Mouse (Mus musculus) midbrain, postnatal 0 days (tissue): Measurements from ENCODE around the gene Zmiz1. TPM values are rescaled to one million over a fixed set of nuclear protein-coding genes. Genes with fewer than 3 reads are reported as not detected.

Experiments
- ATAC-seq: fragments of 200-750 bp; cut with Nextera tagmentation; 2 replicates; pipeline ENCODE4 v1.8.0; 2017; ENCODE audit warnings: moderate number of reproducible peaks, mild to moderate bottlenecking, moderate TSS enrichment, moderate library complexity; ENCODE audit not compliant: low FRiP score
- DNase-seq: peaks from one replicate; pipeline ENCODE4 v3.0.0-alpha.2; 2015; ENCODE audit warnings: low spot score
- H3K27ac ChIP-seq: fragments of 300-500 bp; sonication (generic); 2 replicates; pipeline ENCODE4 v1.5.1; 2014; ENCODE audit warnings: low read depth, mild to moderate bottlenecking, low read length, mixed read lengths
- H3K27me3 ChIP-seq: fragments of 300-500 bp; sonication (generic); 2 replicates; pipeline ENCODE4 v1.6.1; 2014; ENCODE audit warnings: low read length, control low read depth, mixed read lengths; ENCODE audit not compliant: insufficient read depth
- H3K36me3 ChIP-seq: fragments of 300-500 bp; sonication (generic); 2 replicates; pipeline ENCODE4 v1.6.1; 2014; ENCODE audit warnings: low read length, control low read depth, mixed read lengths; ENCODE audit not compliant: insufficient read depth
- H3K4me1 ChIP-seq: fragments of 300-500 bp; sonication (generic); 2 replicates; pipeline ENCODE4 v1.6.1; 2014; ENCODE audit warnings: mild to moderate bottlenecking, control low read depth, antibody characterized with exemption, low read length, mixed read lengths; ENCODE audit not compliant: insufficient read depth
- H3K4me2 ChIP-seq: fragments of 300-500 bp; sonication (generic); 2 replicates; pipeline ENCODE4 v1.6.1; 2014; ENCODE audit warnings: low read depth, mild to moderate bottlenecking, low read length, mixed read lengths; ENCODE audit not compliant: poor library complexity, severe bottlenecking
- H3K4me3 ChIP-seq: fragments of 300-500 bp; sonication (generic); 2 replicates; pipeline ENCODE4 v1.5.1; 2014; ENCODE audit warnings: low read depth, mild to moderate bottlenecking, low read length, moderate library complexity
- H3K9ac ChIP-seq: fragments of 300-500 bp; sonication (generic); replicated peaks from 2 replicates; pipeline ENCODE4 v1.6.1; 2014; ENCODE audit warnings: mild to moderate bottlenecking, low read length, moderate library complexity, mixed read lengths; ENCODE audit not compliant: poor library complexity, severe bottlenecking
- H3K9me3 ChIP-seq: fragments of 300-500 bp; sonication (generic); 2 replicates; pipeline ENCODE4 v1.6.1; 2016; ENCODE audit warnings: low read length, control low read depth
- CTCF ChIP-seq: IDR thresholded peaks from 2 replicates; pipeline ENCODE4 v1.5.1; 2016; ENCODE audit warnings: antibody characterized with exemption, mild to moderate bottlenecking
- WGBS: fragments of 180-500 bp; shearing (Covaris S2); extraction: QIAGEN DNeasy Blood & Tissue Kit; methylation state at CpG from one replicate; pipeline ENCODE4 v1.1.7; 2014; 5-methylcytosine and 5-hydroxymethylcytosine counted together
- polyA plus RNA-seq: library from polyadenylated mRNA; unstranded; fragments of >200 nt; fragmentation: Nextera tagmentation; extraction: Ambion mirVana; gene quantifications from 2 replicates; pipeline ENCODE4 v1.2.1, GENCODE M21; 2015
- total RNA-seq: library from RNA; depleted of rRNA; stranded (reverse); fragments of >200 nt; gene quantifications from 2 replicates; pipeline ENCODE4 v1.2.3, GENCODE M21; 2014

The Zmiz1 gene
- total and polyA plus RNA-seq, 2 experiments from 2014 or later, result 51.7 to 130 TPM

DNA sequence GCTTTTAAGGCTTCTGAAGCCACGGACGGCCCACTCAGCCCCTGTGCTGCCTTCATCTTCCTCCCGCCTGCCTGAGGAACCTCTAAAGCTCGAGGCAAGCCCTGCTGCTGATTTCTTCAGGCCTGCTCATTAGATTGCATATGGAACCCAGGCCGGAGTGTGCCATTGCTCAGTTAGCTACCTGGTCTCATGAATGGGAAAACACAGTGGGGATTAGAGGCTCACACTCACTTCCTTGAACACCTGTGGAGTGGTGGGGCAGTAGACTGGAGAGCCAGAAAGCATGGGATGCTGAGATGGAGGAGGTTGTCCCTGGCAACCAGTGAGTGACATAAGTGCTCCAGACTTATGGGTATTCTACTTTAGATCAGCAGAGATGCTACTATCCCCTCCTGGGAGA lies 19.3 kb downstream of the Zmiz1 start:
- ATAC-seq, result no peak

DNA sequence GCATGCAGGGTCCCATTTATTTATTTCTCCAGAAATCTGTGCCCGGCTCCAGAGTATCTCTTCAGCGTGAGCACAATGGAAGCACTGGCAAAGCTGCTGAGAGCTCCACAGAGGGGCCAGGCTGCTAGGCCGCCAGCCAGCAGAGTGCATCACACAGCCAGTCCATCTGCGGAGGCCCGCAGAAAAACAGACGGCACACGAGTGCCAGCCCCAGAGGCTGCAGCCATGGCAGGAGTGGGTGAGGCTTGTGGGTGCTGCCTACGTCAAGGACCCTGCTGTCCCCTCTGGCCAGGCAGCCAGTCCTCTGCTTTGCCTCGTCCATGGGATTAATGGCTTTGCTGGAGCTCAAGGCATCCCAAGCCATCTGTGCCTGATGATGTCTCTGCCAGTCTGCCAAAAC lies 19.8 kb downstream of the Zmiz1 start:
- 0 out of 2 replicates have a peak overlapping the region, but pooled peaks have one; percentile 8 for H3K9ac ChIP-seq
- no peaks in the 10 kb centered on the region for H3K27me3 ChIP-seq
- no peak overlapping the region for H3K4me3 ChIP-seq
- peaks cover 44% of the 10 kb centered on the region for H3K4me1 ChIP-seq
- no peaks in the 10 kb centered on the region for H3K9me3 ChIP-seq
- peak; percentile 57; the same call in 1 of the 2 replicates for ATAC-seq
- H3K36me3 ChIP-seq, result no peaks in the 10 kb centered on the region
- no peak overlapping the region for H3K4me2 ChIP-seq
- no peak for TF ChIP-seq CTCF
- WGBS, result 49% methylated on average over 9 of the region's 9 CpGs
- H3K27ac ChIP-seq, result peak overlapping the region; percentile 68
- DNase-seq, result peak; percentile 85

More for the DNA sequence above, 19.3 kb downstream of the Zmiz1 start:
- Histone ChIP-seq H3K4me2 (no peak overlapping the region), H3K36me3 (no peaks in the 10 kb centered on the region), H3K27me3 (no peaks in the 10 kb centered on the region), H3K9ac (no peak overlapping the region), H3K4me1 (peaks cover 49% of the 10 kb centered on the region), H3K9me3 (no peaks in the 10 kb centered on the region), H3K27ac (peak overlapping the region; percentile 68; the same call in 1 of the 2 replicates), H3K4me3 (no peak overlapping the region)
- no peak for TF ChIP-seq CTCF
- DNase-seq, result no peak
- 25% methylated on average over 5 of the region's 5 CpGs for WGBS

DNA sequence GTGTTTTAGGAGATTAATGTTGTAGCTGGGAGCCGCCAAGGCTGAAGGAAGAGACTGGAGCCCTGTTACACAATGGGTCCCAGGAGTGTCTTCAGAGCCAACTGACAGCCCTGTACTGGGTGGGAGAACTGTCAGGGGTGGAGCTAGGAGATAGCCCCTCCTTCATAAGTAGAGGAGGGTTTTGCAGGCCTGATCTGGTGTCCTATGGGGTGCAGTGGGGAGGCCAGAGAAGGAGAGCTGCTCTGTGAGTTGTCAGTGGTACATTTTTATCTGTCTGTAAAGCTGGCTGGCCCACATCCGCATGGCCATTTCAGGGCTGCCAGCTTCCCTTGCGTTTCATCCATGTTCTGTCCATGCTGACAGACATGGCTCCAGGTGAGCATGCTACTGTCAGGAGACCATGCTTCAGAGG lies 20.9 kb downstream of the Zmiz1 start:
- no peaks in the 10 kb centered on the region for H3K9me3 ChIP-seq
- H3K4me1 ChIP-seq, result peaks cover 40% of the 10 kb centered on the region
- DNase-seq, result no peak
- 69% methylated on average over 3 of the region's 3 CpGs for WGBS
- no peak for ATAC-seq
- no peak overlapping the region for H3K4me2 ChIP-seq
- H3K4me3 ChIP-seq, result no peak overlapping the region
- no peaks in the 10 kb centered on the region for H3K27me3 ChIP-seq
- H3K9ac ChIP-seq, result no peak overlapping the region
- H3K27ac ChIP-seq, result no peak overlapping the region
- no peaks in the 10 kb centered on the region for H3K36me3 ChIP-seq
- TF ChIP-seq CTCF, result no peak

DNA sequence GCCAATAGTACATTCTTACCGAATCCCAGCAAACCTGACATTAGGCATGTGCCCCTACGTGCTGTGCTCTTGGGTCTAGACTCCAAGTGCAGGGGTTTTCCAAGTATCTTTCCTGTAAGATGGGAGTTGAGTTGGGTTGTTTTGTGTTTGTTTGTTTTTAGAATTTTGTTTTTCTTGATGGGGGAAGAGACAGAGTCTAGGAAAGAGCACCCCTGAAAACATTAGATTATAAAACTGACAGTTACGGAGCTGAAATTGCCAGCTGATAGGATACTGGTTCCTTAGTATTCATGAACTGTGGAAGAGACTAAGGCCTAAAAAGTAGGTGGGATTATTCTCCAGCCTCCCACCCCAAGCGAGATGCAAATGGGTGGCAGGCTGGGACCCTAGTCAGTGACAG lies 21.5 kb downstream of the Zmiz1 start:
- Histone ChIP-seq H3K9me3 (no peaks in the 10 kb centered on the region), H3K27me3 (no peaks in the 10 kb centered on the region), H3K4me3 (no peak overlapping the region), H3K4me2 (no peak overlapping the region), H3K4me1 (peaks cover 34% of the 10 kb centered on the region), H3K27ac (no peak overlapping the region), H3K9ac (no peak overlapping the region), H3K36me3 (no peaks in the 10 kb centered on the region)
- no peak for TF ChIP-seq CTCF
- DNase-seq (no peak), ATAC-seq (no peak)
- 71% methylated on average over 4 of the region's 4 CpGs for WGBS

DNA sequence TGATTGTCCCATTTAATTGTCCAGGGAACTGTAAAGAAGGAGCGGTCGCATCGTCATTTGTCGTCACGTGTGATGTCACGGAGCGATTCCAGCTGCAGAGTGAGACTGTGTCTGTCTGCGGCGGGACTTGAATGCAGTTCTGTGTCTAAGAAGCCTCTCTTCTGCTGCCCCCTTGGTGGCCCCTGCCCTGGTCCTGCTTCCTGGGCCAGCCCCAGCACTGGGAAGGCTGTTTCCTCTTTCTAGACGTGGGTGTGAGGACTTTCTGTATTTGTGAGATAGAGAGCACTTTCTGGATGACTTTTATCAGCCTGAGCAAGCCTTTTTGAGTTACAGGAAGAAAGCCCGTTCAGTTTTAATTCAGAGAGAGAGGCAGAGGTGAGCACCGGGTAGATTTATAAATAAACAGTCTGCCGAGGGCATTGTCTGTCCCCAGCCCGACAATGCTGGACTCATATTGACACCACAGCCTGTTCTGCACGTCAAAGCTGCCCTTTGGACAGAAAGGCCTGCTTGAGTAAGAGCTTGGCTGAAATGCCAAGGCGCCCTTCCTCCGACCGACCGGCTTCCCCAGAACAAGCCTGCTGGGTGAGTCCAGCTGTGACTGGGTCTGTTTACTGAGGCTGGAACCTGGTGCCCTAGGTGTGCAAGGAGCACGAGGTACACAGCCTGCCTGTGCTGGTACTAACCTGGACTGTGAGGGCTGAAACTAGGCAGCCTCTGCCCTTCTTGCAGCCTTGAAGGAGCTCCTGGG lies 22.1 kb downstream of the Zmiz1 start:
- no peak for TF ChIP-seq CTCF
- Histone ChIP-seq H3K36me3 (no peaks in the 10 kb centered on the region), H3K4me2 (no peak overlapping the region), H3K4me3 (no peak overlapping the region), H3K27me3 (no peaks in the 10 kb centered on the region), H3K9ac (no peak overlapping the region), H3K4me1 (peaks cover 28% of the 10 kb centered on the region), H3K9me3 (no peaks in the 10 kb centered on the region), H3K27ac (peak overlapping the region; percentile 12)
- 58% methylated on average over 20 of the region's 20 CpGs for WGBS
- DNase-seq (no peak), ATAC-seq (no peak)

DNA sequence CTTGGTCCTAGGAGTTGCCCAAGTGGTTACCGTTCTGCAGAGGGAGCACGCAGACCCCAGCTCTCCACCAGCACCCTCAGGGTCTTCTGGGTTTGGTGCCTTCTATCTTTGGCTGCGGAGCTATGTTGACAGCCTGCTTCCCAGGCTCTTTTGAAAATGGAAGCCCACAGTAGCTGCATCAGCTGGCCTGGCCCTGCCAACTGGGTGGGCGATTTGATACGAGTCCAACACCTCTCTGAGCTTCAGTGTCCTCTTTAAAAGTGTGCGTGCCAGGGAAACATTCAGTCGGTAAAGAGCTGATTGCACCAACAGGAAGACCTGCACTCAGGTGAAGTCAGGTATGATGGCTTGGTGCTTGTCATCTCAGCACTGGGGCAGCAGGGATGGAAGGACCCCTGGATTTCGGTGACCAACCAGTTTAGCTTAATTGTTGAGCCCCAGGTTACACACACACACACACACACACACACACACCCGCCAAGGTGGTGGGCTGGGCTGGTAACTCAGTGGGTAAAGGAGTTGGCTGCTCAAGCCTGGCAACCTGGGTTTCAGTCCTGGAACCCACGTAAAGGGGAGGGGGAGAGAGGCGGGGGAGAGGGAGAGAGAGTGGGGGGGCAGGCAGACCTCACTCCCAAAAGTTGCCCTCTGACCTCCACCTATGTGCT lies 22.8 kb downstream of the Zmiz1 start:
- Histone ChIP-seq H3K9me3 (no peaks in the 10 kb centered on the region), H3K36me3 (no peaks in the 10 kb centered on the region), H3K4me1 (peaks cover 26% of the 10 kb centered on the region), H3K9ac (no peak overlapping the region), H3K27me3 (no peaks in the 10 kb centered on the region), H3K27ac (peak overlapping the region; percentile 12), H3K4me2 (no peak overlapping the region), H3K4me3 (no peak overlapping the region)
- no peak for ATAC-seq
- TF ChIP-seq CTCF, result no peak
- WGBS, result 74% methylated on average over 11 of the region's 11 CpGs
- DNase-seq, result no peak
